Mouse (Mus musculus): ENCODE measurements around the gene Sept3. TPM values are rescaled to one million over a fixed set of nuclear protein-coding genes. Genes with fewer than 3 reads are reported as not detected.
A peak's percentile ranks its signal among the peaks of the same experiment; 100 is the strongest.

Gene Sept3
- polyA plus RNA-seq, 1 experiment from 2014 or later: 406 TPM

GRCm38 (mm10) chr15:82286157-82286556 lies 11.5 kb downstream of the Sept3 start:
- no peak overlapping the region for H3K9ac ChIP-seq (ENCODE audit: low read depth, low read length)
- H3K36me3 ChIP-seq (ENCODE audit: control insufficient read depth, insufficient read depth, low read length): peaks cover 70% of the 10 kb centered on the region
- 68% methylated on average over 12 of the region's 12 CpGs for WGBS
- no peaks in the 10 kb centered on the region for H3K9me3 ChIP-seq (replicated peaks; ENCODE audit: control insufficient read depth, low read length, poor library complexity, severe bottlenecking)
- no peak overlapping the region for H3K27ac ChIP-seq (ENCODE audit: low read length)
- H3K4me2 ChIP-seq (ENCODE audit: low read length): no peak overlapping the region
- H3K4me3 ChIP-seq (ENCODE audit: low read depth, low read length): no peak overlapping the region
- H3K27me3 ChIP-seq (ENCODE audit: control insufficient read depth, insufficient read depth, low read depth, low read length): no peaks in the 10 kb centered on the region
- no peaks in the 10 kb centered on the region for H3K4me1 ChIP-seq (ENCODE audit: control insufficient read depth, insufficient read depth, low read length)
- no peak for ATAC-seq

GRCm38 (mm10) chr15:82290252-82290651 lies 15.6 kb downstream of the Sept3 start:
- WGBS: 88% methylated on average over 7 of the region's 7 CpGs
- H3K9me3 ChIP-seq (replicated peaks; ENCODE audit: control insufficient read depth, low read length, poor library complexity, severe bottlenecking): no peaks in the 10 kb centered on the region

GRCm38 (mm10) chr15:82292851-82293250 lies 18.2 kb downstream of the Sept3 start:
- no peaks in the 10 kb centered on the region for H3K9me3 ChIP-seq (replicated peaks; ENCODE audit: control insufficient read depth, low read length, poor library complexity, severe bottlenecking)
- H3K4me1 ChIP-seq (ENCODE audit: control insufficient read depth, insufficient read depth, low read length): peaks cover 10% of the 10 kb centered on the region
- no peak overlapping the region for H3K9ac ChIP-seq (ENCODE audit: low read depth, low read length)
- peak overlapping the region; percentile 39; the same call in 1 of the 2 replicates for H3K27ac ChIP-seq (ENCODE audit: low read length)
- H3K4me3 ChIP-seq (ENCODE audit: low read depth, low read length): no peak overlapping the region
- H3K36me3 ChIP-seq (ENCODE audit: control insufficient read depth, insufficient read depth, low read length): peaks cover 28% of the 10 kb centered on the region
- ATAC-seq: peak; percentile 36
- H3K27me3 ChIP-seq (ENCODE audit: control insufficient read depth, insufficient read depth, low read depth, low read length): no peaks in the 10 kb centered on the region
- WGBS: 9% methylated on average over 5 of the region's 5 CpGs
- H3K4me2 ChIP-seq (ENCODE audit: low read length): no peak overlapping the region

More at GRCm38 (mm10) chr15:82290252-82290651, 15.6 kb downstream of the Sept3 start:
- Histone ChIP-seq H3K27me3 (ENCODE audit: control insufficient read depth, insufficient read depth, low read depth, low read length) (no peaks in the 10 kb centered on the region), H3K4me3 (ENCODE audit: low read depth, low read length) (no peak overlapping the region), H3K4me1 (ENCODE audit: control insufficient read depth, insufficient read depth, low read length) (peaks cover 10% of the 10 kb centered on the region), H3K27ac (ENCODE audit: low read length) (no peak overlapping the region), H3K4me2 (ENCODE audit: low read length) (no peak overlapping the region), H3K36me3 (ENCODE audit: control insufficient read depth, insufficient read depth, low read length) (peaks cover 48% of the 10 kb centered on the region), H3K9ac (ENCODE audit: low read depth, low read length) (no peak overlapping the region)
- no peak for ATAC-seq

GRCm38 (mm10) chr15:82293271-82293711 lies 18.6 kb downstream of the Sept3 start:
- 3% methylated on average over 7 of the region's 7 CpGs for WGBS

GRCm38 (mm10) chr15:82294059-82294458 lies 19.4 kb downstream of the Sept3 start:
- ATAC-seq: peak; percentile 27; the same call in 1 of the 2 replicates
- WGBS: 44% methylated on average over 8 of the region's 8 CpGs
- Histone ChIP-seq H3K36me3 (ENCODE audit: control insufficient read depth, insufficient read depth, low read length) (peaks cover 19% of the 10 kb centered on the region), H3K4me2 (ENCODE audit: low read length) (no peak overlapping the region), H3K4me3 (ENCODE audit: low read depth, low read length) (no peak overlapping the region), H3K4me1 (ENCODE audit: control insufficient read depth, insufficient read depth, low read length) (peaks cover 10% of the 10 kb centered on the region), H3K9me3 (replicated peaks; ENCODE audit: control insufficient read depth, low read length, poor library complexity, severe bottlenecking) (no peaks in the 10 kb centered on the region), H3K27me3 (ENCODE audit: control insufficient read depth, insufficient read depth, low read depth, low read length) (no peaks in the 10 kb centered on the region), H3K9ac (ENCODE audit: low read depth, low read length) (no peak overlapping the region), H3K27ac (ENCODE audit: low read length) (0 out of 2 replicates have a peak overlapping the region, but pooled peaks have one; percentile 30)

More at GRCm38 (mm10) chr15:82293271-82293711, 18.6 kb downstream of the Sept3 start:
- H3K4me1 ChIP-seq (ENCODE audit: control insufficient read depth, insufficient read depth, low read length): peaks cover 10% of the 10 kb centered on the region
- H3K27ac ChIP-seq (ENCODE audit: low read length): peak overlapping the region; percentile 39
- H3K36me3 ChIP-seq (ENCODE audit: control insufficient read depth, insufficient read depth, low read length): peaks cover 27% of the 10 kb centered on the region
- ATAC-seq: peak; percentile 69
- no peaks in the 10 kb centered on the region for H3K27me3 ChIP-seq (ENCODE audit: control insufficient read depth, insufficient read depth, low read depth, low read length)
- H3K9me3 ChIP-seq (replicated peaks; ENCODE audit: control insufficient read depth, low read length, poor library complexity, severe bottlenecking): no peaks in the 10 kb centered on the region
- H3K4me2 ChIP-seq (ENCODE audit: low read length): 0 out of 2 replicates have a peak overlapping the region, but pooled peaks have one; percentile 5
- no peak overlapping the region for H3K4me3 ChIP-seq (ENCODE audit: low read depth, low read length)
- H3K9ac ChIP-seq (ENCODE audit: low read depth, low read length): no peak overlapping the region

- no peak within 1 kb of the TSS for H3K4me2 ChIP-seq (ENCODE audit: low read length)
- ATAC-seq: no peak
- H3K9ac ChIP-seq (ENCODE audit: low read depth, low read length): no peak within 1 kb of the TSS
- no peaks in the 10 kb centered on the region for H3K9me3 ChIP-seq (replicated peaks; ENCODE audit: control insufficient read depth, low read length, poor library complexity, severe bottlenecking)
- no peaks in the 10 kb centered on the region for H3K27me3 ChIP-seq (ENCODE audit: control insufficient read depth, insufficient read depth, low read depth, low read length)
- WGBS: 67% methylated on average over 39 of the region's 39 CpGs
- no peak within 1 kb of the TSS for H3K4me3 ChIP-seq (ENCODE audit: low read depth, low read length)
- H3K27ac ChIP-seq (ENCODE audit: low read length): no peak within 1 kb of the TSS
- peaks cover 3% of the 10 kb centered on the region; the same call in 1 of the 2 replicates for H3K4me1 ChIP-seq (ENCODE audit: control insufficient read depth, insufficient read depth, low read length)
- no peaks in the 10 kb centered on the region for H3K36me3 ChIP-seq (ENCODE audit: control insufficient read depth, insufficient read depth, low read length)
Observed at GRCm38 (mm10) chr15:82298764-82299561, 24.3 kb downstream of the Sept3 start, which contains the start of gene Wbp2nl. Wbp2nl (plus strand) TSS chr15:82298954.

GRCm38 (mm10) chr15:82307107-82307506 lies 32.4 kb downstream of the Sept3 start:
- H3K4me1 ChIP-seq (ENCODE audit: control insufficient read depth, insufficient read depth, low read length): no peaks in the 10 kb centered on the region
- H3K4me2 ChIP-seq (ENCODE audit: low read length): no peak overlapping the region
- no peak overlapping the region for H3K9ac ChIP-seq (ENCODE audit: low read depth, low read length)
- WGBS: 61% methylated on average over 3 of the region's 3 CpGs
- no peak for ATAC-seq
- H3K9me3 ChIP-seq (replicated peaks; ENCODE audit: control insufficient read depth, low read length, poor library complexity, severe bottlenecking): no peaks in the 10 kb centered on the region
- H3K27ac ChIP-seq (ENCODE audit: low read length): no peak overlapping the region
- no peak overlapping the region for H3K4me3 ChIP-seq (ENCODE audit: low read depth, low read length)
- no peaks in the 10 kb centered on the region for H3K27me3 ChIP-seq (ENCODE audit: control insufficient read depth, insufficient read depth, low read depth, low read length)
- H3K36me3 ChIP-seq (ENCODE audit: control insufficient read depth, insufficient read depth, low read length): no peaks in the 10 kb centered on the region

GRCm38 (mm10) chr15:82308416-82308815 lies 33.7 kb downstream of the Sept3 start:
- Histone ChIP-seq H3K27ac (ENCODE audit: low read length) (no peak overlapping the region), H3K36me3 (ENCODE audit: control insufficient read depth, insufficient read depth, low read length) (no peaks in the 10 kb centered on the region), H3K4me3 (ENCODE audit: low read depth, low read length) (no peak overlapping the region), H3K4me1 (ENCODE audit: control insufficient read depth, insufficient read depth, low read length) (no peaks in the 10 kb centered on the region), H3K27me3 (ENCODE audit: control insufficient read depth, insufficient read depth, low read depth, low read length) (no peaks in the 10 kb centered on the region), H3K9me3 (replicated peaks; ENCODE audit: control insufficient read depth, low read length, poor library complexity, severe bottlenecking) (no peaks in the 10 kb centered on the region), H3K4me2 (ENCODE audit: low read length) (no peak overlapping the region), H3K9ac (ENCODE audit: low read depth, low read length) (no peak overlapping the region)
- no peak for ATAC-seq
- WGBS: 78% methylated on average over 3 of the region's 3 CpGs

- 86% methylated on average over 6 of the region's 6 CpGs for WGBS
- H3K4me1 ChIP-seq (ENCODE audit: control insufficient read depth, insufficient read depth, low read length): no peaks in the 10 kb centered on the region
- ATAC-seq: no peak
- H3K9me3 ChIP-seq (replicated peaks; ENCODE audit: control insufficient read depth, low read length, poor library complexity, severe bottlenecking): no peaks in the 10 kb centered on the region
- no peaks in the 10 kb centered on the region for H3K36me3 ChIP-seq (ENCODE audit: control insufficient read depth, insufficient read depth, low read length)
- H3K4me2 ChIP-seq (ENCODE audit: low read length): no peak overlapping the region
- H3K27ac ChIP-seq (ENCODE audit: low read length): no peak overlapping the region
- H3K9ac ChIP-seq (ENCODE audit: low read depth, low read length): no peak overlapping the region
- no peaks in the 10 kb centered on the region for H3K27me3 ChIP-seq (ENCODE audit: control insufficient read depth, insufficient read depth, low read depth, low read length)
- H3K4me3 ChIP-seq (ENCODE audit: low read depth, low read length): no peak overlapping the region
Observed at GRCm38 (mm10) chr15:82317839-82318238, 43.1 kb downstream of the Sept3 start.

Data from midbrain, embryonic 16.5 days (tissue).